Mouse (Mus musculus): Measurements from ENCODE around the gene Hist1h1c. TPM values are rescaled to one million over a fixed set of nuclear protein-coding genes. Genes with fewer than 3 reads are reported as not detected.

The Hist1h1c gene
- total RNA-seq, 1 experiment = 496 TPM

DNA sequence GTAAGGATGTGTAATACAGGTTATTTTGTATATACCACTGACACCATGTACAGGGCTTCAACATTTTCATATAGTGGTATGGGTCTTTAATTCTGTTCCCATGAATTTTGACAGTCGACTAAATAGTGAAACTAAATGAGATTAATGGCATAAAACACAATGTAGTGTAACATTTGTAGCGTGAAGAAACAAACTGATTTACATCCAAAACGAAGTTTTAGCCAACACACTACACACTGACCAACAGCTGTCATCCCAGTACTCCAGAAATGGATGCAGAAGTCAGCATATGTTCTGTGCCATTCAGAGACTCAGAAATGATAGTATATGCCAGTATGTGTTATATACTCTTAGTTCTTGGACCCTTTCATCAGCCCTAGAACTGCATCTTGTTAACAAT is 19.3 kb downstream of the Hist1h1c start:
- Histone ChIP-seq H3K27ac (ENCODE audit: insufficient read depth, low read depth, low read length, poor library complexity, severe bottlenecking) (peak overlapping the region; percentile 93; the same call in 1 of the 2 replicates), H3K36me3 (ENCODE audit: control insufficient read depth, insufficient read depth, low read length, poor library complexity, severe bottlenecking) (no peaks in the 10 kb centered on the region), H3K4me3 (ENCODE audit: insufficient read depth in 1 of 2, low read depth in 1 of 2, low read length in 2 of 2, poor library complexity in 1 of 2, severe bottlenecking in 1 of 2) (peak overlapping the region in 1 of 2 experiments; percentile 38; a peak in 3 of 4 replicates), H3K4me1 (ENCODE audit: control insufficient read depth in 2 of 2, insufficient read depth in 2 of 2, low read length in 2 of 2, poor library complexity in 1 of 2) (peaks cover 0 to 4% of the 10 kb centered on the region in 2 experiments; a peak in 1 of 4 replicates), H3K9ac (ENCODE audit: insufficient read depth, low read depth, low read length, poor library complexity, severe bottlenecking) (peak overlapping the region; percentile 17; the same call in 1 of the 2 replicates), H3K9me3 (ENCODE audit: control insufficient read depth, insufficient read depth, low read depth, low read length) (no peaks in the 10 kb centered on the region)
- in situ Hi-C loops (cut with MboI; ENCODE audit: low sequenced_read_pairs in 2 of 2, unreplicated experiment in 2 of 2) = loop anchor here in 1 of 2 experiments (25.0 kb wide), 1 partner anchor 1721 kb away; the partner anchor contains the start of genes Hist1h2ag, Hist1h2ah, Hist1h2bj and Hist1h2bk
- no peak for TF ChIP-seq CHD2 (IDR thresholded peaks at IDR 0.05; ENCODE audit: low read depth, low read length)
- TF ChIP-seq ZNF384 (IDR thresholded peaks at IDR 0.05; ENCODE audit: low read depth, low read length) = no peak
- no peak for TF ChIP-seq ZC3H11A (IDR thresholded peaks at IDR 0.05; ENCODE audit: borderline replicate concordance, low read depth, low read length)
- TF ChIP-seq HCFC1 (IDR thresholded peaks at IDR 0.05; ENCODE audit: borderline replicate concordance, insufficient read depth, low read length) = no peak
- no peak for TF ChIP-seq MAFK (IDR thresholded peaks at IDR 0.05; ENCODE audit: insufficient read depth, low read depth, low read length)
- DNase-seq (ENCODE audit: low read depth, low spot score) = no peak

DNA sequence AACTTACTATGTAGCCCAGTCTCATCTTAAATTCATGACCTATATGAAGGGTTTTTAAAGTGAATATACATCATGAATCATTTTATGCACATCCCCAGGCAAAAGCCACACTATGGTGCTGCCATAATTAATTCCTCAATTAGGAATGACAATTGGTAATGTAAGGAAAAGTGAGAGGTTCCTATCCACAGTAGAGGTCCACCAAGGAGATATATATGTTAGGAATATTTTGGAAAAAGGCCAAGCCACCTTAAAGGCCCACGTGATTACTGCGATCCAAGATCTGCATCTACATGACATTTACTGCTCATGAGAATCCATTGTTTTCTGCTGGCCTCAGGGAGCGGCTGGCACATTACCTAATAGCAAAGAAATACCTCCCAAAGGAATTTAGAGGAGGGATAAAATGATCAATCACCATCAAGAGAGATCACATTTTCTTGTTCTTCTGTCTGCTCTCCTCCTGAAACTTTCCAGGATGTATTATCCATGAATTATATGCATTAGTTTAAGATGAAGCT is 20.7 kb downstream of the Hist1h1c start:
- Histone ChIP-seq H3K9ac (ENCODE audit: insufficient read depth, low read depth, low read length, poor library complexity, severe bottlenecking) (no peak overlapping the region; the same call in 1 of the 2 replicates), H3K27ac (ENCODE audit: insufficient read depth, low read depth, low read length, poor library complexity, severe bottlenecking) (peak overlapping the region; percentile 12; the same call in 1 of the 2 replicates), H3K9me3 (ENCODE audit: control insufficient read depth, insufficient read depth, low read depth, low read length) (no peaks in the 10 kb centered on the region), H3K4me3 (ENCODE audit: insufficient read depth in 1 of 2, low read depth in 1 of 2, low read length in 2 of 2, poor library complexity in 1 of 2, severe bottlenecking in 1 of 2) (no peak overlapping the region), H3K4me1 (ENCODE audit: control insufficient read depth in 2 of 2, insufficient read depth in 2 of 2, low read length in 2 of 2, poor library complexity in 1 of 2) (peaks cover 0 to 4% of the 10 kb centered on the region in 2 experiments; a peak in 1 of 4 replicates), H3K36me3 (ENCODE audit: control insufficient read depth, insufficient read depth, low read length, poor library complexity, severe bottlenecking) (no peaks in the 10 kb centered on the region)
- no peak for TF ChIP-seq CHD2 (IDR thresholded peaks at IDR 0.05; ENCODE audit: low read depth, low read length)
- no peak for TF ChIP-seq HCFC1 (IDR thresholded peaks at IDR 0.05; ENCODE audit: borderline replicate concordance, insufficient read depth, low read length)
- TF ChIP-seq ZC3H11A (IDR thresholded peaks at IDR 0.05; ENCODE audit: borderline replicate concordance, low read depth, low read length) = no peak
- TF ChIP-seq MAFK (IDR thresholded peaks at IDR 0.05; ENCODE audit: insufficient read depth, low read depth, low read length) = no peak
- no peak for TF ChIP-seq ZNF384 (IDR thresholded peaks at IDR 0.05; ENCODE audit: low read depth, low read length)
- in situ Hi-C loops (cut with MboI; ENCODE audit: low sequenced_read_pairs in 2 of 2, unreplicated experiment in 2 of 2) = loop anchor here in 1 of 2 experiments (25.0 kb wide), 1 partner anchor 1722 kb away; the partner anchor contains the start of genes Hist1h2ag, Hist1h2ah, Hist1h2bj and Hist1h2bk
- DNase-seq (ENCODE audit: low read depth, low spot score) = no peak

- peaks cover 0 to 4% of the 10 kb centered on the region in 2 experiments; a peak in 2 of 4 replicates for H3K4me1 ChIP-seq (ENCODE audit: control insufficient read depth in 2 of 2, insufficient read depth in 2 of 2, low read length in 2 of 2, poor library complexity in 1 of 2)
- no peaks in the 10 kb centered on the region for H3K9me3 ChIP-seq (ENCODE audit: control insufficient read depth, insufficient read depth, low read depth, low read length)
- H3K36me3 ChIP-seq (ENCODE audit: control insufficient read depth, insufficient read depth, low read length, poor library complexity, severe bottlenecking) = no peaks in the 10 kb centered on the region
- no peak for DNase-seq (ENCODE audit: low read depth, low spot score)
- peak overlapping the region; percentile 76 for H3K9ac ChIP-seq (ENCODE audit: insufficient read depth, low read depth, low read length, poor library complexity, severe bottlenecking)
- in situ Hi-C loops (cut with MboI; ENCODE audit: low sequenced_read_pairs in 2 of 2, unreplicated experiment in 2 of 2) = loop anchor here in 1 of 2 experiments (25.0 kb wide), 1 partner anchor 1723 kb away; the partner anchor contains the start of genes Hist1h2ag, Hist1h2ah, Hist1h2bj and Hist1h2bk
- TF ChIP-seq HCFC1 (IDR thresholded peaks at IDR 0.05; ENCODE audit: borderline replicate concordance, insufficient read depth, low read length) (no peak), MAFK (IDR thresholded peaks at IDR 0.05; ENCODE audit: insufficient read depth, low read depth, low read length) (no peak), ZC3H11A (IDR thresholded peaks at IDR 0.05; ENCODE audit: borderline replicate concordance, low read depth, low read length) (no peak), ZNF384 (IDR thresholded peaks at IDR 0.05; ENCODE audit: low read depth, low read length) (no peak), CHD2 (IDR thresholded peaks at IDR 0.05; ENCODE audit: low read depth, low read length) (no peak)
- H3K27ac ChIP-seq (ENCODE audit: insufficient read depth, low read depth, low read length, poor library complexity, severe bottlenecking) = peak overlapping the region; percentile 77; the same call in 1 of the 2 replicates
- H3K4me3 ChIP-seq (ENCODE audit: insufficient read depth in 1 of 2, low read depth in 1 of 2, low read length in 2 of 2, poor library complexity in 1 of 2, severe bottlenecking in 1 of 2) = peak overlapping the region; percentile 44 to 59; a peak in 3 of 4 replicates
Observed at GRCm38 (mm10) chr13:23759916-23760239, 21.3 kb downstream of the Hist1h1c start.

DNA sequence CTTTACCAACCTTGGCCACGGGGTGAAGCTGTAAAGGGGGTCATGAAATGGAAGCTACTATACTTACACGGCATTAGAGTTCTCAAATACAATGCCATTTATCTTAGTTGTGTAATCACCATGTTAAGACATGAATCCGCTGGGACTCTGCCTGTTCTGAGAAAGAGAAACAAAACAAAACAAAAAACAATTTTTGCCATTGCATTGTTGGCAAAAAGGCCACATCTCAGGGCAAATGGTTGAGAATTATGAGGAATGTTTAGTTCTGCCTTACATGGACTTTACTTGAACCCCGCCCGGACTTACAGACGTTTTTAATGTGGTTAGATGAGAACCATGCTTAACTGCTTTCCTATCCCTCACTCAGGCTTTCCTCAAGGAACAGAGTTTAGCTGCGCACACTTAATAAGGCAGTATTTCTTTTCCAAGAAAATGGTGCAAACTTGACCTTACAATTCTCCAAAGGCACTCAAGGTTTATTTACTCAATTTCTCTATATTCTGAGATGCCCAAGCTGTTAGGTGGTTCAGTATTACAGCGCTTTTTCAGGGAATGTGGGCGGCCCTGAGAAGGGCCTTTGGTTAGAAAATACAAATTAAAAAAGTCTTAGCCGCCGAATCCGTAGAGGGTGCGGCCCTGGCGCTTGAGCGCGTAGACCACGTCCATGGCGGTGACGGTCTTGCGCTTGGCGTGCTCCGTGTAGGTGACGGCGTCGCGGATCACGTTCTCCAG is 21.8 kb downstream of the Hist1h1c start:
- no peak for TF ChIP-seq MAFK (IDR thresholded peaks at IDR 0.05; ENCODE audit: insufficient read depth, low read depth, low read length)
- no peak for TF ChIP-seq ZC3H11A (IDR thresholded peaks at IDR 0.05; ENCODE audit: borderline replicate concordance, low read depth, low read length)
- TF ChIP-seq ZNF384 (IDR thresholded peaks at IDR 0.05; ENCODE audit: low read depth, low read length) = no peak
- no peak; the same call in 1 of the 2 replicates for TF ChIP-seq CHD2 (IDR thresholded peaks at IDR 0.05; ENCODE audit: low read depth, low read length)
- TF ChIP-seq HCFC1 (IDR thresholded peaks at IDR 0.05; ENCODE audit: borderline replicate concordance, insufficient read depth, low read length) = no peak
- H3K4me3 ChIP-seq (ENCODE audit: insufficient read depth in 1 of 2, low read depth in 1 of 2, low read length in 2 of 2, poor library complexity in 1 of 2, severe bottlenecking in 1 of 2) = peak overlapping the region; percentile 44 to 59
- H3K4me1 ChIP-seq (ENCODE audit: control insufficient read depth in 2 of 2, insufficient read depth in 2 of 2, low read length in 2 of 2, poor library complexity in 1 of 2) = peaks cover 0 to 4% of the 10 kb centered on the region in 2 experiments; a peak in 2 of 4 replicates
- peak overlapping the region; percentile 77 for H3K27ac ChIP-seq (ENCODE audit: insufficient read depth, low read depth, low read length, poor library complexity, severe bottlenecking)
- in situ Hi-C loops (cut with MboI; ENCODE audit: low sequenced_read_pairs in 2 of 2, unreplicated experiment in 2 of 2) = loop anchor here in 1 of 2 experiments (25.0 kb wide), 1 partner anchor 1723 kb away; the partner anchor contains the start of genes Hist1h2ag, Hist1h2ah, Hist1h2bj and Hist1h2bk
- H3K9me3 ChIP-seq (ENCODE audit: control insufficient read depth, insufficient read depth, low read depth, low read length) = no peaks in the 10 kb centered on the region
- H3K36me3 ChIP-seq (ENCODE audit: control insufficient read depth, insufficient read depth, low read length, poor library complexity, severe bottlenecking) = no peaks in the 10 kb centered on the region
- peak overlapping the region; percentile 76 for H3K9ac ChIP-seq (ENCODE audit: insufficient read depth, low read depth, low read length, poor library complexity, severe bottlenecking)
- DNase-seq (ENCODE audit: low read depth, low spot score) = no peak
